Mouse (Mus musculus) stomach, embryonic 14.5 days (tissue): ENCODE measurements around the gene Cinp. TPM values are rescaled to one million over a fixed set of nuclear protein-coding genes. Genes with fewer than 3 reads are reported as not detected.

Experiments
- ATAC-seq: fragments of 200-750 bp; cut with Nextera tagmentation; 2 replicates; pipeline ENCODE4 v1.8.0; 2017; ENCODE audit warnings: low read depth, moderate TSS enrichment; ENCODE audit not compliant: insufficient number of reproducible peaks, insufficient read depth, low FRiP score
- H3K27ac ChIP-seq: fragments of 300-500 bp; sonication (generic); 2 replicates; pipeline ENCODE4 v1.5.1; 2014; ENCODE audit warnings: mild to moderate bottlenecking, low read length, moderate library complexity, mixed read lengths
- H3K27me3 ChIP-seq: fragments of 300-500 bp; sonication (generic); 2 replicates; pipeline ENCODE4 v1.6.1; 2014; ENCODE audit warnings: low read length, control low read depth, mixed read lengths; ENCODE audit not compliant: control insufficient read depth, insufficient read depth
- H3K36me3 ChIP-seq: fragments of 300-500 bp; sonication (generic); 2 replicates; pipeline ENCODE4 v1.6.1; 2014; ENCODE audit warnings: mild to moderate bottlenecking, control low read depth, low read length, moderate library complexity, mixed read lengths; ENCODE audit not compliant: control insufficient read depth, insufficient read depth
- H3K4me1 ChIP-seq: fragments of 300-500 bp; sonication (generic); 2 replicates; pipeline ENCODE4 v1.6.1; 2014; ENCODE audit warnings: low read length, control low read depth, mixed read lengths; ENCODE audit not compliant: control insufficient read depth, insufficient read depth
- H3K4me2 ChIP-seq: fragments of 300-500 bp; sonication (generic); replicated peaks from 2 replicates; pipeline ENCODE4 v1.6.1; 2014; ENCODE audit warnings: low read depth, low read length, control low read depth
- H3K4me3 ChIP-seq: fragments of 300-500 bp; sonication (generic); 2 replicates; pipeline ENCODE4 v1.5.1; 2014; ENCODE audit warnings: low read depth, low read length, control low read depth
- H3K9ac ChIP-seq: fragments of 300-500 bp; sonication (generic); replicated peaks from 2 replicates; pipeline ENCODE4 v1.6.1; 2014; ENCODE audit warnings: low read depth, mild to moderate bottlenecking, control low read depth, low read length, moderate library complexity, mixed read lengths
- H3K9me3 ChIP-seq: fragments of 300-500 bp; sonication (generic); 2 replicates; pipeline ENCODE4 v1.6.1; 2016; ENCODE audit warnings: low read depth, low read length, control low read depth; ENCODE audit not compliant: control insufficient read depth
- WGBS: fragments of 180-500 bp; shearing (Covaris S2); extraction: QIAGEN DNeasy Blood & Tissue Kit; methylation state at CpG from one replicate; pipeline ENCODE4 v1.1.7; 2014; 5-methylcytosine and 5-hydroxymethylcytosine counted together
- polyA plus RNA-seq: library from polyadenylated mRNA; unstranded; fragments of >200 nt; fragmentation: Nextera tagmentation; extraction: Ambion mirVana; gene quantifications from 2 replicates; pipeline ENCODE4 v1.2.1, GENCODE M21; 2014

The Cinp gene
- polyA plus RNA-seq, 1 experiment from 2014 or later, result 89.5 TPM

- Histone ChIP-seq H3K9me3 (no peaks in the 10 kb centered on the region), H3K27ac (peak overlapping the region; percentile 82), H3K4me3 (peak overlapping the region; percentile 54), H3K9ac (peak overlapping the region; percentile 42; the same call in 1 of the 2 replicates), H3K4me1 (peaks cover 9% of the 10 kb centered on the region), H3K4me2 (peak overlapping the region; percentile 76), H3K36me3 (no peaks in the 10 kb centered on the region), H3K27me3 (no peaks in the 10 kb centered on the region)
- under 1% methylated on average over 42 of the region's 42 CpGs for WGBS
- peak; percentile 11 for ATAC-seq
Measured at GRCm38 (mm10) chr12:110844227-110845130, 44.5 kb downstream of the Cinp start.

- no peak overlapping the region for H3K27ac ChIP-seq
- no peak for ATAC-seq
Measured at GRCm38 (mm10) chr12:110843194-110844048, 45.5 kb downstream of the Cinp start.

GRCm38 (mm10) chr12:110841731-110842493 lies 47.0 kb downstream of the Cinp start:
- no peak overlapping the region for H3K9ac ChIP-seq
- no peaks in the 10 kb centered on the region for H3K27me3 ChIP-seq
- no peaks in the 10 kb centered on the region for H3K9me3 ChIP-seq
- H3K36me3 ChIP-seq, result no peaks in the 10 kb centered on the region
- no peak overlapping the region for H3K4me3 ChIP-seq
- H3K4me2 ChIP-seq, result no peak overlapping the region
- H3K4me1 ChIP-seq, result peaks cover 9% of the 10 kb centered on the region
- no peak overlapping the region for H3K27ac ChIP-seq
- no peak for ATAC-seq
- WGBS, result 69% methylated on average over 5 of the region's 5 CpGs

More at GRCm38 (mm10) chr12:110843194-110844048, 45.5 kb downstream of the Cinp start:
- Histone ChIP-seq H3K4me1 (peaks cover 9% of the 10 kb centered on the region), H3K4me2 (peak overlapping the region; percentile 76), H3K9ac (peak overlapping the region; percentile 21; the same call in 1 of the 2 replicates), H3K36me3 (no peaks in the 10 kb centered on the region), H3K9me3 (no peaks in the 10 kb centered on the region), H3K4me3 (peak overlapping the region; percentile 54), H3K27me3 (no peaks in the 10 kb centered on the region)
- WGBS, result 17% methylated on average over 32 of the region's 32 CpGs

- Histone ChIP-seq H3K27ac (peak within 1 kb of the TSS; percentile 44; the same call in 1 of the 2 replicates), H3K9me3 (no peaks in the 10 kb centered on the region), H3K9ac (peak within 1 kb of the TSS; percentile 36; the same call in 1 of the 2 replicates), H3K4me1 (peaks cover 4% of the 10 kb centered on the region; the same call in 1 of the 2 replicates), H3K36me3 (no peaks in the 10 kb centered on the region), H3K4me3 (peak within 1 kb of the TSS; percentile 64), H3K4me2 (peak within 1 kb of the TSS; percentile 73), H3K27me3 (no peaks in the 10 kb centered on the region)
- peak; percentile 67; the same call in 1 of the 2 replicates for ATAC-seq
- WGBS, result under 1% methylated on average over 71 of the region's 71 CpGs
Measured at GRCm38 (mm10) chr12:110840348-110841198, 48.4 kb downstream of the Cinp start, which contains the start of gene Mok. TSS of gene Mok (minus strand) at chr12:110840939.

- H3K27ac ChIP-seq, result no peak overlapping the region
- no peak overlapping the region for H3K4me3 ChIP-seq
- no peaks in the 10 kb centered on the region for H3K36me3 ChIP-seq
- WGBS, result 86% methylated on average over 8 of the region's 8 CpGs
- peaks cover 4% of the 10 kb centered on the region; the same call in 1 of the 2 replicates for H3K4me1 ChIP-seq
- no peaks in the 10 kb centered on the region for H3K9me3 ChIP-seq
- no peak overlapping the region for H3K9ac ChIP-seq
- no peak overlapping the region for H3K4me2 ChIP-seq
- no peak for ATAC-seq
- no peaks in the 10 kb centered on the region for H3K27me3 ChIP-seq
Measured at GRCm38 (mm10) chr12:110837850-110838249, 51.1 kb downstream of the Cinp start.

GRCm38 (mm10) chr12:110837192-110837841 lies 51.6 kb downstream of the Cinp start:
- Histone ChIP-seq H3K27me3 (no peaks in the 10 kb centered on the region), H3K36me3 (no peaks in the 10 kb centered on the region), H3K27ac (0 out of 2 replicates have a peak overlapping the region, but pooled peaks have one; percentile 11), H3K9ac (no peak overlapping the region), H3K9me3 (no peaks in the 10 kb centered on the region), H3K4me1 (peaks cover 4% of the 10 kb centered on the region; the same call in 1 of the 2 replicates), H3K4me2 (no peak overlapping the region), H3K4me3 (no peak overlapping the region)
- no peak for ATAC-seq
- WGBS, result 50% methylated on average over 5 of the region's 5 CpGs

- H3K9ac ChIP-seq, result no peak overlapping the region
- 30% methylated on average over 6 of the region's 6 CpGs for WGBS
- peaks cover 4% of the 10 kb centered on the region; the same call in 1 of the 2 replicates for H3K4me1 ChIP-seq
- no peak overlapping the region for H3K4me2 ChIP-seq
- no peaks in the 10 kb centered on the region for H3K36me3 ChIP-seq
- H3K27ac ChIP-seq, result 0 out of 2 replicates have a peak overlapping the region, but pooled peaks have one; percentile 11
- no peak overlapping the region for H3K4me3 ChIP-seq
- no peak for ATAC-seq
- H3K27me3 ChIP-seq, result no peaks in the 10 kb centered on the region
- H3K9me3 ChIP-seq, result no peaks in the 10 kb centered on the region
Measured at GRCm38 (mm10) chr12:110836729-110837128, 52.2 kb downstream of the Cinp start.
